Mouse (Mus musculus) lung, postnatal 0 days (tissue): Measurements from ENCODE around the gene 9130213A22Rik. TPM values are rescaled to one million over a fixed set of nuclear protein-coding genes. Genes with fewer than 3 reads are reported as not detected.
"Not testable (repeated sequence)": the region's sequence is repeated elsewhere in the genome, so short reads cannot be mapped to it uniquely, and the experiment has no call there.

Experiments
- ATAC-seq: fragments of 200-750 bp; cut with Nextera tagmentation; 2 replicates; pipeline ENCODE4 v1.8.0; 2017; ENCODE audit warnings: moderate library complexity
- DNase-seq: peaks from one replicate; pipeline ENCODE4 v3.0.0-alpha.2; 2016; ENCODE audit warnings: low spot score
- H3K27ac ChIP-seq: fragments of 300-500 bp; sonication (generic); 2 replicates; pipeline ENCODE4 v1.5.1; 2014; ENCODE audit warnings: antibody characterized with exemption, mild to moderate bottlenecking, low read length, mixed read lengths
- H3K27me3 ChIP-seq: fragments of 300-500 bp; sonication (generic); replicated peaks from 2 replicates; pipeline ENCODE4 v1.6.1; 2014; ENCODE audit warnings: low read length, mixed read lengths; ENCODE audit not compliant: insufficient read depth
- H3K36me3 ChIP-seq: fragments of 300-500 bp; sonication (generic); 2 replicates; pipeline ENCODE4 v1.6.1; 2014; ENCODE audit warnings: low read length, mixed read lengths; ENCODE audit not compliant: insufficient read depth
- H3K4me1 ChIP-seq: fragments of 300-500 bp; sonication (generic); 2 replicates; pipeline ENCODE4 v1.6.1; 2014; ENCODE audit warnings: antibody characterized with exemption, low read depth, low read length, mixed read lengths; ENCODE audit not compliant: insufficient read depth
- H3K4me2 ChIP-seq: fragments of 300-500 bp; sonication (generic); replicated peaks from 2 replicates; pipeline ENCODE4 v1.6.1; 2014; ENCODE audit warnings: low read depth, mild to moderate bottlenecking, low read length, moderate library complexity, mixed read lengths
- H3K4me3 ChIP-seq: fragments of 300-500 bp; sonication (generic); 2 replicates; pipeline ENCODE4 v1.5.1; 2014; ENCODE audit warnings: low read depth, low read length
- H3K9ac ChIP-seq: fragments of 300-500 bp; sonication (generic); replicated peaks from 2 replicates; pipeline ENCODE4 v1.6.1; 2014; ENCODE audit warnings: low read depth, mild to moderate bottlenecking
- H3K9me3 ChIP-seq: fragments of 300-500 bp; sonication (generic); 2 replicates; pipeline ENCODE4 v1.6.1; 2016; ENCODE audit warnings: low read length, mixed read lengths
- CTCF ChIP-seq: IDR thresholded peaks from 2 replicates; pipeline ENCODE4 v1.5.1; 2016; ENCODE audit warnings: antibody characterized with exemption, mild to moderate bottlenecking
- EP300 ChIP-seq: IDR thresholded peaks from 2 replicates; pipeline ENCODE4 v1.6.1; 2016; ENCODE audit warnings: antibody characterized with exemption, mild to moderate bottlenecking, control low read depth
- WGBS: fragments of 180-500 bp; shearing (Covaris S2); extraction: QIAGEN DNeasy Blood & Tissue Kit; methylation state at CpG from one replicate; pipeline ENCODE4 v1.1.7; 2014; 5-methylcytosine and 5-hydroxymethylcytosine counted together
- polyA plus RNA-seq: library from polyadenylated mRNA; unstranded; fragments of >200 nt; fragmentation: Nextera tagmentation; extraction: Ambion mirVana; gene quantifications from 2 replicates; pipeline ENCODE4 v1.2.1, GENCODE M21; 2015

9130213A22Rik gene
- polyA plus RNA-seq, 1 experiment from 2014 or later = 0.50 TPM

DNA sequence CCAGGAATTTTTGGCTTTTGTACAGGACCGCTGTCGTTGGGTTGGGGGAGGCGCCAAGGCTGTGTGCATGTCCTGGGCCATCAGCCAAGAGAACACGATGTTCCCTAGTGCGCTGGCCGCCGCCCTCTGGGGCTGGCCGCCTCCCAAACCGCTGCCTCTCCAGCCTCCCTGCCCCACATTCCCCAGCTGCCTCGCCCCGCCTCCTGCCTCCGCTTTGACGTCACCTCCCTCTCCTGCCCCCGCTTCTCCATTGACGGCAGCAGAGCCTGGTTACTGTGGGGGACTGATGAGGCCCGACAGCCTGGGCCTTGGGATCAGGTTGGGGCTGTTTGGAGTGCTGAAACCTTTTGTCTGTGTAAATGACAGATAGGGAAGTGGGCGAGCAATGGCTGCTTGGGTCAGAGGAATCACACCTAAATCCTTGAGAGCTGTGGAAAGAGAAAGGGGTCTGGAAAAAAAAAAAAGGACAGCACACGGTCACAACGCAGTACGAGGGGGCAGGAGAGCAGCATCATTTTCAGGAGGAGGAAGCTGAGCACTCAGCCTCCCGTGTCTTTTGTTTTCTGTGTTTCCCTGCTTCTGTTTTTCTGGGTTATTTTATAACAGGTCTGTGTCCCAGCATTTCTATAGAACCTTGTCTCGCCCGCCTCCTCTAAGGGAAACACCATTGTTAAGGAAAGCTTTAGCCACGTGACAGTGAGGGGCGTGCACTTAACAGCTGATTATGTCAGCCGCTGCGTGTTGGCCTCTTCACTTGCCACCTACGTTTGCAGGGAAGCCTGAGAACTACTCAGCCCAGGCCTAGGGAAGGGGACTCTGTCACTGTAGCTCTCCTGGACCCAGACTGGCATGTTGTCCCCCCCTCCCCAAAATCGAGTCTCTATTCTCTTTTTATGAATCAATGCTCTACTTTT, 25.1 kb downstream of the 9130213A22Rik start:
- Histone ChIP-seq H3K27ac (peak overlapping the region; percentile 100), H3K4me3 (peak overlapping the region; percentile 97), H3K9ac (peak overlapping the region; percentile 100), H3K27me3 (no peaks in the 10 kb centered on the region), H3K4me2 (peak overlapping the region; percentile 76), H3K36me3 (peaks cover 19% of the 10 kb centered on the region), H3K9me3 (no peaks in the 10 kb centered on the region), H3K4me1 (peaks cover 16% of the 10 kb centered on the region)
- under 1% methylated on average over 29 of the region's 29 CpGs for WGBS
- DNase-seq = peak; percentile 100
- ATAC-seq = peak; percentile 61
- TF ChIP-seq EP300 = peak; percentile 100
- no peak for TF ChIP-seq CTCF

DNA sequence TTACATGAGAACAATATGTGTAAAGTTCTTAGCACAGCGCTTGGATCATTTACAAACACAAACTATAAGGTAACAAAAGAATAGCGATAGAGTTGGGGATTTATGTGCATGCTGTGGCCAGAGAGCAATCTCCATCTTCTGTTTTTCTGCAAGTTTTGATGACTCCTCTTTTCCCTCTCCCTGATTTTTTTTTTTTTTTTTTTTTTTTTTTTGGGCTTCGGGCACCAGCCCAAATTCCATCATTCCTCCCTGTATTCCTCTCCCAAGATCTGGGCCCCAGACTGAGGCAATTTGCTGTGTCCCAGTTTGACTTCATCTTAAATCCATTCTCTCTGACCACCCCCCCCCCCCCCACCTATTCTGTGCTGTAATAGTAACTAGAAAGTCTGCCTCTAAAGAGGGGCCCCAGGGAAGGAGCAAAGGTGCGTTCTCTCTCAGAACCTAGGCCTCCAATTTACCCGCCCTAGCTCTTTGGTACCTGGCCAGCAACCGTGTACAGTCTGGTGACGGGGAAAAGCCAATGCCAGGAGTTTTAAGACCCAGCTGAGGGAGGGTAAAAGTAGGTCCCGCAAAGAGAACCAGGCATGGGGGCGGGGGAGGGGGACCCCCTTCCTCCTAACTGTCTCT, 25.9 kb downstream of the 9130213A22Rik start:
- no peaks in the 10 kb centered on the region for H3K9me3 ChIP-seq
- H3K36me3 ChIP-seq = peaks cover 12% of the 10 kb centered on the region
- peak overlapping the region; percentile 76 for H3K4me2 ChIP-seq
- DNase-seq = no peak
- TF ChIP-seq CTCF = no peak
- no peak for TF ChIP-seq EP300
- H3K27ac ChIP-seq = peak overlapping the region; percentile 100
- WGBS = 7% methylated on average over 7 of the region's 9 CpGs
- H3K4me1 ChIP-seq = peaks cover 16% of the 10 kb centered on the region
- H3K27me3 ChIP-seq = no peaks in the 10 kb centered on the region
- no peak for ATAC-seq
- peak overlapping the region; percentile 97 for H3K4me3 ChIP-seq
- peak overlapping the region; percentile 100 for H3K9ac ChIP-seq

DNA sequence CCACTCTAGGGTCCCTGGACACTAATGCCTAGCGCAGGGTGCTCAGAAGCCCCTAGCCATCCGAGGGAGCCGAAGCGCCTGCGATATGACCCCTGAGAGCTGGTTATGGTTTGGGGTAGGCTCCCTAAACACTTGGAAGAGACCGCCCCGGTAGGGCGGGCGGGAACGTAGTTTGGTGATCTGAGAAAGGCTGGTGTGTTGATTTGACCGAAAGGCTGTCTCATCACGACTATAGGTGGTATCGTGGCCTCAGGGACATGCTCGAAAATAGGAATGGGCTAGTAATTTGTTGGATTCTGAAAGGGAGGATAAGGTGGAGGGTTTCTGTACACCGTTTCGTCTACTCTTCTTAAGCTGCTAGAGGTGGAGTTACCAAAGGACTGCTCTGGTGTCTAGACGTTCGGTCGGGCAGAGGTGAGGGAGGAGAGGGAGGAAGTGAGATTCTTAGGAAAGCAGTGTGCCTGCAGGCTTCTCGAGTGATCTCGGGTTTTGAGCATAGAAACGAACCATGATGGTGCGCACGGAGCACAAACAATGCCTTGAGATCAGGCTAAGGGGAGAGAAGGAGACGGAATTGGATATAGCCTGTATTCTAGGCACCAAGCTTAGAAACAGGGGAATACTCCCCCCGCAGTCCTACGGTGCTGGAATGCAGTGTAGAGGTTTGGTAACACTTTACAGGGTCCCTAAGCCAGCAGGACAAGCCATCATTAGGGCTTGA, 26.7 kb downstream of the 9130213A22Rik start:
- no peaks in the 10 kb centered on the region for H3K27me3 ChIP-seq
- TF ChIP-seq EP300 = no peak; the same call in 1 of the 2 replicates
- TF ChIP-seq CTCF = no peak
- H3K4me1 ChIP-seq = peaks cover 16% of the 10 kb centered on the region

DNA sequence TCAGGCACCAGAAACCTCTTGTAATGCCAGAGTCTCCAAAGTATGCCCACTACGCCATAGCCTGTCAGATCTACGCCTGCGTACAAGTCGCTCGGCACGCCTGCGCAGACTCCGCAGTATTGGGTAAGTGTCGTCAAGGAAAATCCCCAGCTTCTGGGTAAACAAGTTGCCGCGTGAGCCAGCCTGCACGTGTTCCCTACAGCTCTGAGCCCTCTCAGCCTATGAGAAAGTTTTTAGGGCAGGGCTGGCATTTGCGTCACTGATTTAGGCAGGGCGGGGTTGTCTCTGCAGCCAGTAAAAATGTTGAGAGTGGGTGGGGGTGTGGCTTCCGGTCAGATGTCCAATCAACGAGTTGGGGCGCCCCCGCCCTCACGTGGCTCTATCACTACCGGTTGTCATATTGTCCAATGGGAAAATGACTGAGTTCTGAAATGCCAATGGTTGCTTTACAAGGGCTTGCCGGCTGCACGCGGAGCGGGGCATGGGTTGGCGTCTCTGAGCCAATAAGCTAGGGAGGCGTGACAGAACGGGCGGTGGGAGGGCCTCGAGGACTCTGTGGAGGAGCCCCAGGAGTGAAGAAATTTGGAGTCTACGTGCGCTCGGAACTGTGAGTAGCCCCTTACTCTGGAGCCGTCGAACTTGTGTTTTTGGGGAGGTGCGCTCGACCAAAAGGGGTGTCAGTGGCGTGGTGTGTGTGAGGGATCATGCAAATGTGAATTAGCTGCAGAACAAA, 27.5 kb downstream of the 9130213A22Rik start, which contains the start of gene Per1:
TSS of gene Per1 (plus strand) at position 521 of the 733 bp plus-strand sequence.
- peak; percentile 100 for DNase-seq
- no peaks in the 10 kb centered on the region for H3K27me3 ChIP-seq
- H3K9me3 ChIP-seq = no peaks in the 10 kb centered on the region
- H3K4me2 ChIP-seq = peak within 1 kb of the TSS; percentile 76
- 0 out of 2 replicates have a peak, but pooled peaks cover under 1% of the 10 kb centered on the region for H3K36me3 ChIP-seq
- under 1% methylated on average over 37 of the region's 37 CpGs for WGBS
- H3K4me3 ChIP-seq = peak within 1 kb of the TSS; percentile 97
- ATAC-seq = peak; percentile 78
- H3K9ac ChIP-seq = peak within 1 kb of the TSS; percentile 100
- peak within 1 kb of the TSS; percentile 100 for H3K27ac ChIP-seq
- peaks cover 11% of the 10 kb centered on the region; the same call in 1 of the 2 replicates for H3K4me1 ChIP-seq
- TF ChIP-seq EP300 (peak; percentile 99), CTCF (no peak)

More for the DNA sequence above, 26.7 kb downstream of the 9130213A22Rik start:
- peak; percentile 86 for DNase-seq
- Histone ChIP-seq H3K4me2 (peak overlapping the region; percentile 76), H3K4me3 (peak overlapping the region; percentile 97), H3K9ac (peak overlapping the region; percentile 100), H3K36me3 (peaks cover 4% of the 10 kb centered on the region; the same call in 1 of the 2 replicates), H3K9me3 (no peaks in the 10 kb centered on the region), H3K27ac (peak overlapping the region; percentile 100)
- under 1% methylated on average over 27 of the region's 27 CpGs for WGBS
- ATAC-seq = no peak

DNA sequence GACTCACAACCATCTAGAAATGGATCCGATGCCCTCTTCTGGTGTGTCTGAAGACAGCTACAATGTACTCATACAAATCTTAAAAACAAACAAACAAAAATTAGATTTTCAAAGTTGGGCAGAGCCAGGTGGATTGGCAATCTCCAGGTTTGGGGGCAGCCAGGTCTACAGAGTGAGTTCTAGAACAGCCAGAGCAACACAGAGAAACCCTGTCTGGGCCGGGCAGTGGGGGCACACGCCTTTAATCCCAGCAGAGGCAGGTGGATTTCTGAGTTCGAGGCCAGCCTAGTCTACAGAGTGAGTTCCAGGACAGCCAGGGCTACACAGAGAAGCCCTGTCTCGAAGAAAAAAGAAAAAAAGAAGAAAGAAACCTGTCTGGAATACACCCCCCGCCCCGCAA, 28.5 kb downstream of the 9130213A22Rik start:
- 88% methylated on average over 7 of the region's 7 CpGs for WGBS
- H3K4me3 ChIP-seq, H3K9me3 ChIP-seq, H3K4me2 ChIP-seq, H3K36me3 ChIP-seq, DNase-seq, H3K27me3 ChIP-seq, ATAC-seq: not testable (repeated sequence)
- H3K27ac ChIP-seq = peak overlapping the region; percentile 98
- peak overlapping the region; percentile 1 for H3K9ac ChIP-seq
- peak; percentile 17; the same call in 1 of the 2 replicates for TF ChIP-seq CTCF
- peaks cover 19% of the 10 kb centered on the region for H3K4me1 ChIP-seq
